Mouse (Mus musculus) C2C12 (cell line): ENCODE data around the gene Cfap43.

Experiments
- CEBPB ChIP-seq: IDR thresholded peaks from one replicate; pipeline ENCODE4 v1.6.1; 2011; ENCODE audit warnings: low read depth, mild to moderate bottlenecking, control low read depth, moderate library complexity
- CTCF ChIP-seq: IDR thresholded peaks from one replicate; pipeline ENCODE4 v1.5.1; 2011; ENCODE audit not compliant: control insufficient read depth, insufficient read depth, insufficient read length
- FOSL1 ChIP-seq: IDR thresholded peaks from one replicate; pipeline ENCODE4 v1.8.0; 2011; ENCODE audit warnings: mild to moderate bottlenecking, low read length; ENCODE audit not compliant: poor library complexity, insufficient read depth, severe bottlenecking
- MAX ChIP-seq: IDR thresholded peaks from one replicate; pipeline ENCODE4 v1.6.1; 2011; ENCODE audit warnings: mild to moderate bottlenecking, control low read depth
- MYOD1 ChIP-seq: IDR thresholded peaks from one replicate; pipeline ENCODE4 v1.6.1; 2011; ENCODE audit warnings: low read depth; ENCODE audit not compliant: control insufficient read depth, insufficient read length
- MYOG ChIP-seq: IDR thresholded peaks from one replicate; pipeline ENCODE4 v1.6.1; 2011; ENCODE audit not compliant: control insufficient read depth, insufficient read length; ENCODE audit errors: extremely low read depth
- USF1 ChIP-seq: IDR thresholded peaks from one replicate; pipeline ENCODE4 v1.6.1; 2011; ENCODE audit warnings: low read depth, mild to moderate bottlenecking, control low read depth, moderate library complexity

GRCm38 (mm10) chr19:47780972-47781371, 138.1 kb downstream of the Cfap43 start:
- no peak for TF ChIP-seq CTCF
- no peak for TF ChIP-seq CEBPB
- TF ChIP-seq USF1, result no peak
- TF ChIP-seq MAX, result no peak
- TF ChIP-seq MYOD1, result no peak
- TF ChIP-seq FOSL1, result no peak
- no peak for TF ChIP-seq MYOG
